Mouse (Mus musculus): ENCODE data around the gene Bckdha. TPM values are rescaled to one million over a fixed set of nuclear protein-coding genes. Genes with fewer than 3 reads are reported as not detected.
A peak's percentile ranks its signal among the peaks of the same experiment; 100 is the strongest.

Gene Bckdha
- total RNA-seq, 2 experiments from 2014 or later = 37.1 to 41.4 TPM

- no peak for TF ChIP-seq CTCF (conservative IDR thresholded peaks at IDR 0.05)
- DNase-seq (ENCODE audit: low spot score in 2 of 2) = no peak
- Histone ChIP-seq H3K4me3 (no peak overlapping the region), H3K27ac (no peak overlapping the region)
Measured at GRCm38 (mm10) chr7:25614086-25614485, 44.7 kb downstream of the Bckdha start.

DNA sequence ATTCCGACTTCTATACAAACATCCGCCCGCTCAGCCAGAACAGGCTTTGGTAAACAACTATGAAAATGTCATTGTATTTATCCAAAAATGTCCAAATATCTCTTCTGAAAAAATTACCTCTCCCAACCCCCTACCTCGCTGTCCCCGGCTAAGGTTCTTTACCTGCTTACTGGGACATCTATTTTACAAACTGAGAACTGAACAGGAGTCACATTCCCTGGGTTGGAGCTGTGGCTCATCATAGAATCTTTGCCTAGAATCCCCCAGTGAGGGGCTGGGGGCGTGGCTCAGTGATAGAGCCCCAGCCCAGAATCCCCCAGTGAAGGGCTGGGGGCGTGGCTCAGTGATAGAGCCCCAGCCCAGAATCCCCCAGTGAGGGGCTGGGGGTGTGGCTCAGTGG, 47.3 kb downstream of the Bckdha start:
- no peak for DNase-seq (ENCODE audit: low spot score in 2 of 2)
- no peak for TF ChIP-seq CTCF (conservative IDR thresholded peaks at IDR 0.05)
- Histone ChIP-seq H3K27ac (no peak overlapping the region), H3K4me3 (no peak overlapping the region)

GRCm38 (mm10) chr7:25610056-25610455, 48.7 kb downstream of the Bckdha start:
- Histone ChIP-seq H3K27ac (no peak overlapping the region), H3K4me3 (no peak overlapping the region)
- DNase-seq (ENCODE audit: low spot score in 2 of 2) = no peak
- TF ChIP-seq CTCF (conservative IDR thresholded peaks at IDR 0.05) = no peak

DNA sequence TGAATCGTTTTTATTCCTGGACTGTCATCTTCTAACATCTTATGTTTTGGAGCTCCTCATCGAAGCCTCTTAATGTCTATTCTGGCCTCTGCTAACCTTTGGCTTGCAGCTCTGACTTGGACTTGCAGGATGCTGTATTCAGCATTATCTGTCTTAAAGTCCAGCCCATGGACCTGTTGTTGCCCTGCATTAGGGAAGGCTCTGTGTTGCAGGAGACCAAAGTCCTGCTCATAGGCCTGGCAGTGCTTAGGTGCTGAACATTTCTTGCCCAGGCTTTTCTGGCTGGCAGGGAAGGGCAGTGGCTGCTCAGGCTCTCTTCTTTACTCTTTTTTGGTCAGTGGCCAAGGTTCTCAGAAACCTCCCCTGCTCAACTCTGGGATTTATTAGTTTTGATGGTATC, 51.6 kb downstream of the Bckdha start:
- no peak for DNase-seq (ENCODE audit: low spot score in 2 of 2)
- no peak overlapping the region for H3K4me3 ChIP-seq
- no peak overlapping the region for H3K27ac ChIP-seq
- TF ChIP-seq CTCF (conservative IDR thresholded peaks at IDR 0.05) = no peak

DNA sequence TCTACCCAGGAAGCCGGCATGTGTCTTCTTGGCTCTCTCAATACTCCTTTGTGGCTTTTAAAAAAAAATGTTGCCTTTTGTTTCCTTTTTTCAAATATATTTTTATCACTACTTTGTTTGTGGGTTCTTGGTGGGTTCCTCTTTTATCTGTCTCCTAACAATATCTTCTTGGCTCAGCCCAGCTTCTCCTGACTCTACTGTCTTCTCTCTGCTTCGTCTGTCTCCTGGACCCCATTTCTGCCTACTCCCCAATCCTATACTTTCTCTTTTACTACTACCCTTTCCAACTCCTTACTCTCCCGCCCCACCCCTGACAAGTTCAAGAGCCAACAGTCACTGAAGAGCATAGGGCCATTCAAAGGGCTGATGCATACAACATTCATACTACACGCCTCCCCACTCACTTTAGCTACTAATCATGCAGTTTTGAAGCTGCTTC, 52.1 kb downstream of the Bckdha start:
- Histone ChIP-seq H3K27ac (no peak overlapping the region), H3K4me3 (no peak overlapping the region)
- TF ChIP-seq CTCF (conservative IDR thresholded peaks at IDR 0.05) = no peak
- no peak for DNase-seq (ENCODE audit: low spot score in 2 of 2)

DNA sequence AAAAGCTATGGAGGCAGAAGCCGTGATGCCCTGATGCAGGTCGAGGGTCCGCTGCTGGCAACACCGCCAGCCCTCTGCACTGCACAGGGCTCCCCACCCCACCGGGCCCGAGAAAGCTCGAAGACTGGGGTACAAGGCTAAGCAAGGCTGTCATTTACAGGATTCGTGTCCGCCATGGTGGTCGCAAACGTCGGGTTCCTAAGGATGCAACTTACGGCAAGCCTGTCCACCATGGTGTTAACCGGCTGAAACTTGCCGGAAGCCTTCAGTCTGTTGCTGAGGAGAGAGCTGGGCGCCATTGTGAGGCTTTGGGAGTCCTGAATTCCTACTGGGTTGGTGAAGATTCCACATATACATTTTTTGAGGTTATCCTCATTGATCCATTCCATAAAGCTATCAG, 57.4 kb downstream of the Bckdha start:
- TF ChIP-seq CTCF (conservative IDR thresholded peaks at IDR 0.05) = no peak
- Histone ChIP-seq H3K27ac (no peak overlapping the region), H3K4me3 (no peak overlapping the region)
- DNase-seq (ENCODE audit: low spot score in 2 of 2) = no peak

DNA sequence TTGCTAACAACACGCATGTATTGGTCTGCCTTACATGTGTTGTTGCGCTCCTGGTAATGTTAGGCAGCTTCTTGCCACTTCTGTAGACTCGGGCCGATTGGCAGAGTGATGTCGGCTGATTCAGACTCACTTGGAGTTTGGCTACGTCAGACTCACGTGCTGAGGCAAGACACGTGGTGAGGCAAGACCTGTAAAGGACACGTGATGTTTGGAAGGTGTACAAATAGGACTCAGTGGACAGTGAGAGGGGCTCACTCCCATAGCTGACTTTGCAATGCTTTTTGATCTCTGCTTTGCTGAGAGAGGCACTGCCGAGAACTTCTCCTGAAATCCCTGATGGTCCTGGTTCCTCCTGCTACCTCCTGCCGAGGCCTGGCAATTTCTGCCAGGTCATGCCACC, 58.1 kb downstream of the Bckdha start:
- no peak for TF ChIP-seq CTCF (conservative IDR thresholded peaks at IDR 0.05)
- DNase-seq (ENCODE audit: low spot score in 2 of 2) = no peak
- Histone ChIP-seq H3K4me3 (no peak overlapping the region), H3K27ac (no peak overlapping the region)

DNA sequence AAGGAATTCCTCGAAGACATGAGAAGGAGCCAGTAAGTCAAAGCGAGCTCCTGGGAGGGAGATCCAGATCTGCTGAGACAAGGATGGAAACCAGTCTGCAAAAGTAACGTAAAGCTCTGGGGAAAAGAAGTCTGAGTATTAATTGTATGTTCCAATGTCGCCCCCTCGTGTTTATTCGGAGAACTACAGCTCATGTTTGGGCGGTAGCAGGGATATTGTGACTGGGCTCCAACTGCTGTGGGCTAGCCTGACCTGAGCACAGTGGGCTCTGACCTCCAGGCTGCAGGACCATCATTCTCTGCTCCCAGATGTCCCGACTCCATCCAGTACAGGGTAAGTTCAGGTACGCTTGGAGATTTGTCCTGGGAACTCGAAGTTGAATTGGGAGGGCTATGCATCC, 59.1 kb downstream of the Bckdha start:
- TF ChIP-seq CTCF (conservative IDR thresholded peaks at IDR 0.05) = peak; percentile 94
- Histone ChIP-seq H3K4me3 (no peak overlapping the region), H3K27ac (no peak overlapping the region)
- peak; percentile 56 to 80 for DNase-seq (ENCODE audit: low spot score in 2 of 2)

DNA sequence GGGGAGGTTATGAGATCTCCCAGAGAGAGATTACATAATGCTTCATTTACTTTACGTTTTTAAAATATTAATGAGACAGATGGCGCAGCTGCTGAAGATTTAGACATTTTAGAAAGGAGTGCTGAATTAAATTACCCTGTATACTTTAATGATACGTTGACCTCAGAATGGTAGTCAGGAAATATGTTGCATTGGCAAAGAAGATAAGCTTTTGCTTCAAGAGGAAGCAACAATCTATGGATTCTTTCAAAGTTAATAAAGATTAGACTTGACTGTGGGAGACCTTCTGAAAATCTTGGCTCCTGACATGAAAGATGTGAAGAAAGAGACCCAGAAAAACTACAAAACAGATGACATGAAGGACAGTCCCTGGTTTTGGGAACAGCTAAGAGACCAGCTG, 64.9 kb downstream of the Bckdha start:
- no peak for DNase-seq (ENCODE audit: low spot score in 2 of 2)
- no peak overlapping the region for H3K27ac ChIP-seq
- no peak for TF ChIP-seq CTCF (conservative IDR thresholded peaks at IDR 0.05)
- H3K4me3 ChIP-seq = no peak overlapping the region

GRCm38 (mm10) chr7:25591226-25591625, 67.6 kb downstream of the Bckdha start:
- Histone ChIP-seq H3K27ac (no peak overlapping the region), H3K4me3 (no peak overlapping the region)
- no peak for DNase-seq (ENCODE audit: low spot score in 2 of 2)
- no peak for TF ChIP-seq CTCF (conservative IDR thresholded peaks at IDR 0.05)

GRCm38 (mm10) chr7:25585351-25586204, 73.2 kb downstream of the Bckdha start:
- Histone ChIP-seq H3K4me3 (no peak overlapping the region), H3K27ac (no peak overlapping the region)
- no peak for TF ChIP-seq CTCF (conservative IDR thresholded peaks at IDR 0.05)
- no peak for DNase-seq (ENCODE audit: low spot score in 2 of 2)

DNA sequence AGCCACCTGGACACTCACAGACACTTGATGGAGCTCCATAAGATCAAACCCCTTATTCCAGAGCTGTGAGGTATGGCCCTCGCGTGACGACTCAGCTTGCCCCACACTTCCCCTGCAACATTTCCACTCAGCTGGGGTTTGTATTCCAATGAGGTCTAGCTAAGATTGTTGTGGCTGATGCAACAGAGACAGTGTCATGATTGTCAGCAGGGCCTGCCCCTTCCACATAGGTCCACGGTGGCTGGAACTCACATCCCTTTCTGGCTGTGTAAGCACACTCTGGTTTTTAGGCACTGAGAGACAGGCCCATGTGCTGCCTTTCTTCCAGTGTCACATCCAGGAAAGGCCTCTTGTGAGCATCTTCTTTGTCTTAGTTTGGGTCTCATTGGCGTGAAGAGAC, 74.1 kb downstream of the Bckdha start:
- Histone ChIP-seq H3K4me3 (no peak overlapping the region), H3K27ac (no peak overlapping the region)
- no peak for DNase-seq (ENCODE audit: low spot score in 2 of 2)
- no peak for TF ChIP-seq CTCF (conservative IDR thresholded peaks at IDR 0.05)

- no peak for DNase-seq (ENCODE audit: low spot score in 2 of 2)
Measured at GRCm38 (mm10) chr7:25582301-25582810, 76.4 kb downstream of the Bckdha start.

More at GRCm38 (mm10) chr7:25582301-25582810, 76.4 kb downstream of the Bckdha start:
- no peak for TF ChIP-seq CTCF (conservative IDR thresholded peaks at IDR 0.05)
- Histone ChIP-seq H3K27ac (no peak overlapping the region), H3K4me3 (no peak overlapping the region)

Other genes starting within 250 kb of the Bckdha start
- not detected for gene Cxcl17, start 246.1 kb downstream of the Bckdha start, total RNA-seq (2021)
- gene Ceacam1, start 181.4 kb downstream of the Bckdha start, total RNA-seq (2021) = 1 to 10 TPM; 3.2 to 4.2 TPM
- gene Ceacam2, start 119.1 kb downstream of the Bckdha start, total RNA-seq (2021) = under 1 TPM; 0.20 to 0.67 TPM
- gene Erich4, start 43.1 kb downstream of the Bckdha start, total RNA-seq (2021) = not detected
- 10 to 100 TPM; 47.0 to 50.3 TPM for gene Dmac2, start 39.6 kb downstream of the Bckdha start, total RNA-seq (2021)
- gene B3gnt8, start 32.3 kb downstream of the Bckdha start, total RNA-seq (2021) = 1 to 10 TPM; 1.5 to 1.9 TPM
- 10 to 100 TPM; 26.9 to 28.1 TPM for gene Exosc5, start 183 bp upstream of the Bckdha start, total RNA-seq (2021)
- gene Tmem91, start 16.2 kb upstream of the Bckdha start, total RNA-seq (2021) = 10 to 100 TPM in 1 of 2 experiments, 1 to 10 TPM in 1; 8.6 to 11.6 TPM
- gene B9d2, start 21.8 kb upstream of the Bckdha start, total RNA-seq (2021) = 10 to 100 TPM; 20.2 to 20.6 TPM
- 1 to 10 TPM; 6.9 TPM for gene Tgfb1, start 28.0 kb upstream of the Bckdha start, total RNA-seq (2021)
- gene Ccdc97, start 60.1 kb upstream of the Bckdha start, total RNA-seq (2021) = 10 to 100 TPM; 62.9 to 67.4 TPM
- gene Hnrnpul1, start 95.8 kb upstream of the Bckdha start, total RNA-seq (2021) = 100 to 1,000 TPM; 110 to 115 TPM
- gene Axl, start 129.7 kb upstream of the Bckdha start, total RNA-seq (2021) = 10 to 100 TPM; 36.6 to 41.1 TPM
- gene Cyp2s1, start 157.9 kb upstream of the Bckdha start, total RNA-seq (2021) = 1 to 10 TPM; 1.4 to 2.3 TPM
- under 1 TPM; 0.25 to 0.26 TPM for gene Cyp2b10, start 238.6 kb upstream of the Bckdha start, total RNA-seq (2021)